Mouse (Mus musculus) heart, embryonic 14.5 days (tissue): ENCODE results near the gene Scn8a. TPM values are rescaled to one million over a fixed set of nuclear protein-coding genes. Genes with fewer than 3 reads are reported as not detected.

Experiments
- ATAC-seq: fragments of 200-750 bp; cut with Nextera tagmentation; 2 replicates; pipeline ENCODE4 v1.8.0; 2017; ENCODE audit warnings: low read depth, moderate TSS enrichment; ENCODE audit not compliant: insufficient number of reproducible peaks, insufficient read depth, low FRiP score
- H3K27ac ChIP-seq, 2 experiments: fragments of 200-500 bp in 1 of 2; fragments of 300-500 bp in 1 of 2; sonication (generic) in 1 of 2; replicated peaks in 1 of 2; 2 replicates each; pipeline ENCODE4 v1.5.1; 2012 to 2014; ENCODE audit warnings: low read depth in 2 of 2, low read length in 2 of 2, control low read depth in 1 of 2, mild to moderate bottlenecking in 1 of 2, mixed read lengths in 1 of 2; ENCODE audit not compliant: control insufficient read depth in 1 of 2, insufficient read depth in 1 of 2
- H3K27me3 ChIP-seq: fragments of 300-500 bp; sonication (generic); 2 replicates; pipeline ENCODE4 v1.6.1; 2014; ENCODE audit warnings: mild to moderate bottlenecking, low read length, control low read depth; ENCODE audit not compliant: control insufficient read depth, insufficient read depth
- H3K36me3 ChIP-seq: fragments of 300-500 bp; sonication (generic); 2 replicates; pipeline ENCODE4 v1.6.1; 2014; ENCODE audit warnings: mild to moderate bottlenecking, control low read depth, low read length, mixed read lengths; ENCODE audit not compliant: control insufficient read depth, insufficient read depth
- H3K4me1 ChIP-seq, 2 experiments: fragments of 200-500 bp in 1 of 2; fragments of 300-500 bp in 1 of 2; sonication (generic) in 1 of 2; 2 replicates each; pipeline ENCODE4 v1.6.1; 2012 to 2014; ENCODE audit warnings: low read length in 2 of 2, control low read depth in 1 of 2, mixed read lengths in 1 of 2; ENCODE audit not compliant: control insufficient read depth in 2 of 2, insufficient read depth in 2 of 2
- H3K4me2 ChIP-seq: fragments of 300-500 bp; sonication (generic); 2 replicates; pipeline ENCODE4 v1.6.1; 2014; ENCODE audit warnings: mild to moderate bottlenecking, low read length
- H3K4me3 ChIP-seq, 2 experiments: fragments of 200-500 bp in 1 of 2; fragments of 300-500 bp in 1 of 2; sonication (generic) in 1 of 2; 2 replicates each; pipeline ENCODE4 v1.5.1; 2012 to 2014; ENCODE audit warnings: low read length in 2 of 2, mild to moderate bottlenecking in 2 of 2, control low read depth in 1 of 2, low read depth in 1 of 2, moderate library complexity in 1 of 2; ENCODE audit not compliant: control insufficient read depth in 1 of 2, insufficient read depth in 1 of 2
- H3K9ac ChIP-seq: fragments of 300-500 bp; sonication (generic); 2 replicates; pipeline ENCODE4 v1.6.1; 2014; ENCODE audit warnings: mild to moderate bottlenecking, low read length
- H3K9me3 ChIP-seq: fragments of 300-500 bp; sonication (generic); 2 replicates; pipeline ENCODE4 v1.6.1; 2016; ENCODE audit warnings: low read length, control low read depth; ENCODE audit not compliant: control insufficient read depth
- WGBS: fragments of 180-500 bp; shearing (Covaris S2); extraction: QIAGEN DNeasy Blood & Tissue Kit; methylation state at CpG from one replicate; pipeline ENCODE4 v1.1.7; 2014; 5-methylcytosine and 5-hydroxymethylcytosine counted together
- polyA plus RNA-seq: library from polyadenylated mRNA; unstranded; fragments of >200 nt; fragmentation: Nextera tagmentation; extraction: Ambion mirVana; gene quantifications from 2 replicates; pipeline ENCODE4 v1.2.1, GENCODE M21; 2014

Scn8a gene
- polyA plus RNA-seq, 1 experiment from 2014 or later = 0.31 TPM

- Histone ChIP-seq H3K27ac (no peak overlapping the region), H3K27me3 (peaks cover 5% of the 10 kb centered on the region), H3K4me3 (no peak overlapping the region), H3K9ac (no peak overlapping the region), H3K4me1 (no peaks in the 10 kb centered on the region), H3K36me3 (no peaks in the 10 kb centered on the region), H3K4me2 (no peak overlapping the region), H3K9me3 (peaks cover 4% of the 10 kb centered on the region; the same call in 1 of the 2 replicates)
- ATAC-seq = no peak
- WGBS = 19% methylated on average over 7 of the region's 7 CpGs
Observed at GRCm38 (mm10) chr15:100832784-100833183, 36.9 kb upstream of the Scn8a start.

- Histone ChIP-seq H3K4me2 (no peak overlapping the region), H3K4me3 (no peak overlapping the region), H3K4me1 (no peaks in the 10 kb centered on the region), H3K27me3 (peaks cover 5% of the 10 kb centered on the region), H3K36me3 (no peaks in the 10 kb centered on the region), H3K27ac (no peak overlapping the region), H3K9me3 (no peaks in the 10 kb centered on the region), H3K9ac (no peak overlapping the region)
- ATAC-seq = no peak
- 75% methylated on average over 8 of the region's 8 CpGs for WGBS
Observed at GRCm38 (mm10) chr15:100836729-100837128, 32.9 kb upstream of the Scn8a start.

DNA sequence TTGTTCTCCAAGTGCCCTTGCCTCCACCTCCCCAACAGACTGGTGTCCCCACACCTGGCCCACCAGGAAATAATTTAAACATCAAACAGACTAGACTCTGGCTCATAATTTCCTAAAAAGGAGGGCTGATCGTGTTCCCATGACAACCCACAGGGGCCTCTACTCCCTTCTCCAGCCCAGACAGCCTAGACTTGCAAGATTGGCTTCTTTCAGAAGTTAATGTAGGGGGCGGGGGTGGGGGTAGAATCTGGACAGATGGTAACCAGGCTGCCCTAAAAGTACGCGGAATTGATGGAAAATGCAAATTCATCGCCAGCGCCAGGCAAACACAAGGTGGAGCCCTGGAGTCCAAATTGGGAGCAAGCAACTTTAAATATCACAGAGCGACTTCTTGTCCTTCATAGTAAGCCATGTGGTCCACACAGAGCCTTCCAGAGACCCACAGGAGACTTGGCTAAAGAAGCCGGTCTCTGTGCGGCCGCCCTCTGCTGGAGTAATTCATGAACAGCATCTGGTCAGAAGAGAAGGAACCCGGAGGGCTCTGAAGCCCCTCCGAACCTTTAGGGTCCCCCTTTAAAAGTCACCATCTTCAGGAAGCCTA lies 31.0 kb upstream of the Scn8a start:
- H3K9me3 ChIP-seq = no peaks in the 10 kb centered on the region
- H3K36me3 ChIP-seq = no peaks in the 10 kb centered on the region
- no peak overlapping the region for H3K4me3 ChIP-seq
- WGBS = 37% methylated on average over 12 of the region's 12 CpGs
- no peak overlapping the region for H3K27ac ChIP-seq
- no peak overlapping the region for H3K4me2 ChIP-seq
- ATAC-seq = no peak
- no peak overlapping the region for H3K9ac ChIP-seq
- no peaks in the 10 kb centered on the region; the same call in 1 of the 2 replicates for H3K27me3 ChIP-seq
- no peaks in the 10 kb centered on the region for H3K4me1 ChIP-seq

DNA sequence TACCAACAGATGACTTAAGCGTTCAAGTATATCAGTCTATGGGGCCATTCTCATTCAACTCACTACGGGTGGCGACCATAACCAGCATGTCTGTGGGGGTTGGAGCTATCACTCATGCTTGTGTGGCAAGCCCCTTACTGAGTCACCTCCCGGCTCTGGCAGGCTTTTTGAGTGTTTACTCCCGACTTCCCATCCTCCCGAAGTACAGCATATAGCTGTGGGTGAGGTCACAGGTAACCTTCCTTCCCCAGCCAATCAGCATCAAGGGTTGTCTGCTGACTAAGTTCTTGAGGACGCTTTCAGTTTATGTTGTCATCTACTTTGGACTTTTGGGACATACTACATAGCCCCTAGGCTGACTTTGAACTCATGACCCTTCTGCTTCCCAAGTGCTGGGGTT lies 25.3 kb upstream of the Scn8a start:
- Histone ChIP-seq H3K27me3 (no peaks in the 10 kb centered on the region), H3K27ac (no peak overlapping the region), H3K4me3 (no peak overlapping the region), H3K9me3 (0 out of 2 replicates have a peak, but pooled peaks cover 3% of the 10 kb centered on the region), H3K36me3 (no peaks in the 10 kb centered on the region), H3K4me1 (no peaks in the 10 kb centered on the region), H3K4me2 (no peak overlapping the region), H3K9ac (no peak overlapping the region)
- 77% methylated on average over 7 of the region's 7 CpGs for WGBS
- no peak for ATAC-seq

GRCm38 (mm10) chr15:100845049-100845879 lies 24.4 kb upstream of the Scn8a start:
- H3K9ac ChIP-seq = no peak overlapping the region
- H3K27me3 ChIP-seq = no peaks in the 10 kb centered on the region
- H3K36me3 ChIP-seq = no peaks in the 10 kb centered on the region
- H3K4me3 ChIP-seq = no peak overlapping the region
- 39% methylated on average over 26 of the region's 26 CpGs for WGBS
- ATAC-seq = no peak
- H3K27ac ChIP-seq = no peak overlapping the region
- H3K9me3 ChIP-seq = 0 out of 2 replicates have a peak, but pooled peaks cover 5% of the 10 kb centered on the region
- H3K4me1 ChIP-seq = no peaks in the 10 kb centered on the region
- no peak overlapping the region for H3K4me2 ChIP-seq

DNA sequence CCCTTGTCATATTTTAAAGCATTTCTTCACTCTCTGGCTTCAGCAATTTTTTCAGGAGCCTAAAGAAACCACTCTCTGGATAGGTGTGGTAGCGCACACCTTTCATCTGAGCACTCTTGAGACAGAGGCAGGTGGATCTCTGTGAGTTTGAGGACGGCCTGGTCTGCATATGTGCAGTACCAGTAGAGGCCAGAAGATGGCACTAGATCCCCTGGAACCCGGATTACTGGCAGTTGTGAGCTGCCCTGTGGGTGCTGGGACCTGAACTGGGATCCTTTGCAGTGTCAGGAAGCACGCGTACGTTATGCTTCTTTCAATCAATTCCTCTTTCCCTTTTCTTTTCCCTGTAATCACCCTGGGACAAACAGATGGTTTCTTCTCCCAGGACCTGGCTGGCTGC lies 22.5 kb upstream of the Scn8a start:
- Histone ChIP-seq H3K36me3 (no peaks in the 10 kb centered on the region), H3K9me3 (0 out of 2 replicates have a peak, but pooled peaks cover 5% of the 10 kb centered on the region), H3K4me1 (no peaks in the 10 kb centered on the region), H3K9ac (no peak overlapping the region), H3K27me3 (no peaks in the 10 kb centered on the region), H3K4me3 (no peak overlapping the region), H3K4me2 (no peak overlapping the region), H3K27ac (no peak overlapping the region)
- 78% methylated on average over 6 of the region's 6 CpGs for WGBS
- ATAC-seq = no peak

DNA sequence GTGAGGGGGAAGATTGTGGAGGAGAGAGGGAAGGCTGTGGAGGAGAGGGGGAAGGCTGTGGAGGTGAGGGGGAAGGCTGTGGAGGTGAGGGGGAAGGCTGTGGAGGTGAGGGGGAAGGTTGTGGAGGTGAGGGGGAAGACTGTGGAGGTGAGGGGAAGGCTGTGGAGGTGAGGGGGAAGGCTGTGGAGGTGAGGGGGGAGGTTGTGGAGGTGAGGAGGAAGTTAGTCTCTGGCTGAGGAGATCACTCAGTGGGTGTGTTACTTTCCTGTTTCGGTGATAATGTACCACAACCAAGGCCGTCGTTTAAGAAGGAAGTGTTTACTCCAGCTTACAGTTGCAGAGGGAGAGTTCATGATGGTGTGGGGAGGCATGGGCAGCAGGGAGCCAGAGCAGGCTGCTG lies 12.1 kb upstream of the Scn8a start:
- WGBS = 57% methylated on average over 3 of the region's 3 CpGs
- H3K36me3 ChIP-seq = no peaks in the 10 kb centered on the region
- H3K27ac ChIP-seq = no peak overlapping the region
- H3K4me2 ChIP-seq = no peak overlapping the region
- H3K4me1 ChIP-seq = no peaks in the 10 kb centered on the region
- H3K27me3 ChIP-seq = no peaks in the 10 kb centered on the region
- no peaks in the 10 kb centered on the region for H3K9me3 ChIP-seq
- no peak for ATAC-seq
- no peak overlapping the region for H3K9ac ChIP-seq
- H3K4me3 ChIP-seq = no peak overlapping the region
